Mouse (Mus musculus) ES-E14 (cell line): Measurements from ENCODE around the gene Ccdc113.

ENCODE experiments used
- CHD2 ChIP-seq: IDR thresholded peaks from 2 replicates; pipeline ENCODE4 v1.6.1; 2014; ENCODE audit warnings: mild to moderate bottlenecking, low read depth, low read length, inconsistent platforms
- HCFC1 ChIP-seq: IDR thresholded peaks from 2 replicates; pipeline ENCODE4 v1.6.1; 2012; ENCODE audit warnings: low read length, inconsistent platforms, borderline replicate concordance; ENCODE audit not compliant: insufficient read depth
- MAFK ChIP-seq: IDR thresholded peaks from 2 replicates; pipeline ENCODE4 v1.6.1; 2014; ENCODE audit warnings: mild to moderate bottlenecking, low read depth, low read length, inconsistent platforms; ENCODE audit not compliant: insufficient read depth
- ZC3H11A ChIP-seq: IDR thresholded peaks from 2 replicates; pipeline ENCODE4 v1.6.1; 2012; ENCODE audit warnings: low read depth, mild to moderate bottlenecking, inconsistent platforms, low read length, borderline replicate concordance
- ZNF384 ChIP-seq: IDR thresholded peaks from 2 replicates; pipeline ENCODE4 v1.6.1; 2012; ENCODE audit warnings: low read depth, low read length, inconsistent platforms

DNA sequence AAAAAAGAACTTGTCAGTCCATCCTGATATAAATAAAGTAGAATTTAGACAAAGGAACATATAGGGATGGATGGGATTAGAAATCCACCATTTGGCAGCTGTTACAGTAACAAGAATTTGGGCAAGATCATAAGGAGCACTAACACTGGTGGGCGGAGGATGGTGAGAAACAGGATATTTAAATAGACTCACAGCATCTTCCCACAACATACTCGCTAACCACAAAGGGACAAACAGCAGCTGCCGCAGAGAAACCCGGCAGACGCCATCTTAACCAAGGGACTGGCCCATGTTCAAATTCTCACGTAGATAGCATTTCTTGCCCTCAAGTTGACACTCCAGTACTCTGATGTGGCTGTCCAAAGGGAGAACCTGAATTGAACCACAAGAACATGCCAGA, 17.0 kb upstream of the Ccdc113 start:
- TF ChIP-seq ZNF384, result no peak
- no peak for TF ChIP-seq HCFC1
- TF ChIP-seq ZC3H11A, result no peak
- TF ChIP-seq MAFK, result no peak
- TF ChIP-seq CHD2, result no peak
